Mouse (Mus musculus) R1 (cell line): Measurements from ENCODE around the gene Tnn.
A peak's percentile ranks its signal among the peaks of the same experiment; 100 is the strongest.

Experiments
- DNase-seq: peaks from one replicate; pipeline ENCODE4 v3.0.0-alpha.2; 2018; ENCODE audit warnings: low read depth, low spot score

The Tnn gene

GRCm38 (mm10) chr1:160153480-160153879, at the start of gene Tnn:
Tnn (minus strand) TSS chr1:160153580.
- no peak for DNase-seq

- DNase-seq = no peak
Measured at GRCm38 (mm10) chr1:160195337-160195663, 41.9 kb upstream of the Tnn start.

- DNase-seq = peak; percentile 99
Measured at GRCm38 (mm10) chr1:160194529-160195336, 41.4 kb upstream of the Tnn start, which contains the start of gene Mrps14. Mrps14 (plus strand) TSS chr1:160195215.

GRCm38 (mm10) chr1:160184506-160184905, 31.1 kb upstream of the Tnn start:
- DNase-seq = no peak

- DNase-seq = no peak
Measured at GRCm38 (mm10) chr1:160181216-160181615, 27.8 kb upstream of the Tnn start.

GRCm38 (mm10) chr1:160176903-160177302, 23.5 kb upstream of the Tnn start:
- no peak for DNase-seq

GRCm38 (mm10) chr1:160166600-160166999, 13.2 kb upstream of the Tnn start:
- DNase-seq = no peak

GRCm38 (mm10) chr1:160158190-160158589, 4.8 kb upstream of the Tnn start:
- no peak for DNase-seq

GRCm38 (mm10) chr1:160150726-160151125, 2.7 kb downstream of the Tnn start:
- no peak for DNase-seq

- no peak for DNase-seq
Measured at GRCm38 (mm10) chr1:160149291-160149906, 4.0 kb downstream of the Tnn start.

GRCm38 (mm10) chr1:160147274-160147673, 6.1 kb downstream of the Tnn start:
- DNase-seq = peak; percentile 43

GRCm38 (mm10) chr1:160145606-160146005, 7.8 kb downstream of the Tnn start:
- DNase-seq = peak; percentile 62

- DNase-seq = peak; percentile 20
Measured at GRCm38 (mm10) chr1:160144343-160144742, 9.0 kb downstream of the Tnn start.

- no peak for DNase-seq
Measured at GRCm38 (mm10) chr1:160136362-160136890, 17.0 kb downstream of the Tnn start.

- no peak for DNase-seq
Measured at GRCm38 (mm10) chr1:160133464-160134079, 19.8 kb downstream of the Tnn start.

- no peak for DNase-seq
Measured at GRCm38 (mm10) chr1:160123957-160124356, 29.4 kb downstream of the Tnn start.

- no peak for DNase-seq
Measured at GRCm38 (mm10) chr1:160108604-160109003, 44.8 kb downstream of the Tnn start.

GRCm38 (mm10) chr1:160105426-160105825, 48.0 kb downstream of the Tnn start:
- no peak for DNase-seq

- DNase-seq = no peak
Measured at GRCm38 (mm10) chr1:160100996-160101395, 52.4 kb downstream of the Tnn start.

GRCm38 (mm10) chr1:160099659-160100302, 53.6 kb downstream of the Tnn start:
- DNase-seq = peak; percentile 23

GRCm38 (mm10) chr1:160086651-160087050, 66.7 kb downstream of the Tnn start:
- no peak for DNase-seq

- DNase-seq = peak; percentile 40
Measured at GRCm38 (mm10) chr1:160084239-160084638, 69.1 kb downstream of the Tnn start.
